Mouse (Mus musculus) left cerebral cortex, adult 9 months (tissue): ENCODE measurements around the gene Cep104.

Experiments used
- DNase-seq, 2 experiments: peaks; one replicate each; pipeline ENCODE4 v3.0.0; 2022; ENCODE audit warnings: low spot score in 2 of 2

Gene Cep104

DNA sequence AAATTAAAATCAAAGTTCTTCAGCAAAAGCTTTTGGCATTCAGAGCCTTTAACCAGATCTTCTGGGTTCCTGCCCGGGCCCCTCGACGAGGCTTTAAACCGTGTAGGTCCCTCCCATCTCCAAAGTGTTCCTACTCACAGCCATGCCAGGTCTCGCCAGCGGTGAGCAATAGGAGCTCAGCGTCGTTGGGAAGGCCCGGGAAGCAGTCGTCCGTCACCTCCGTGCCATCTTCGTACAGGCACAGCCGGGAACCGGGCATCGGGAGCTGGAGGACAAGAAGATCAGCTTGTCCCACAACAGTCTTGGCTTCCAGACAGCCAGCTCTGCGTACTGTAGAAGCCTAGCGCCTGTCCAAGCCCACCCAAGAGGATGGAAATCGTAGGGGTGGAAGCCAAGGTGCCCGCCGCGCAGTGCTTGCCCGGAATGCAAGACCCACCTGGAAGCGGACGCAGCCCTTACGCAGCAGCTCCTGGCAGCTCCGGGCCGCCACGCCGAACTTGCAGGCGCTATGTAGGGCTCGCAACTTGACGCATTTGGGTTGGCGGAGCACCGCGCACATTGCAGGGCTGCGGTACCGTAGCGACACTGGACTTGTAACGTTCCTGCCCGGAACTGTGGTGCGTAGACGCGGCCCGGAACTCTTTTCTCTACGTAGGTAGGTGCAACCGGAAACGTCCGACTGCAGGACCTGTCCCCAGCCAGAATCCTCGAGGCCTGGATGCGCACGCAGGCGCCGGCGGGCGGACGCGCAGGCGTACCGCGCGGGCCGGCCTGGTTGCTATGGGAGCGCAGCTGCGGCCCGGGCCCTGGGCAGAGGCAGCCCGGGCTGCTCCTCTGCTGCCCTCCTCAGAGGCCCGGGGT lies at the start of gene Cep104, which contains the start of gene Dffb:
Gene Cep104 (plus strand): TSS at position 764 of the 861 bp plus-strand sequence.
Gene Dffb (minus strand): TSS at position 696 of the 861 bp plus-strand sequence.
- peak; percentile 80 to 96 for DNase-seq

DNA sequence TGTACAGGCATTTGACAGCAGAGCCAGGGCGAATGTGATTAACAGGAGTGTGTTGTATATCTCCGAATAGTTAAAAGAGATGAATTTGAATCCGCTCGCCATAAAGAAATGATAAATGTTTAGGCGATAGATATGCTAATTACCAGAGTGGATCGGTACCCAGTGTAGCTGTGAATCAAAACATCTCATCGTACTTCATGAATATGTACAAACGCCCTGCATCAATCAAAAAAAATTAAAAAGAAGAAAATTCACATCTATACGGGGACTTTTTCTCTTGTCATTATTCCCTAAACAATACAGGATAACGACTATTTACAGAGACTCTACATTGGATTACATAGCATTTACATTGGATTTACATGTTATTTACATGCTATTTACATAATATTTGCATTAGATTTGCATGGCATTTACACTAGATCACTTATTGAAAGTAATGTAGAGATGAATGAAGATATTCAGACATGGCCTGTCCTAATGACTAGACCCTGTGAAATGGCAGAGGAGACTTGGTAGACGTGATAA lies 46.2 kb upstream of the Cep104 start:
- no peak for DNase-seq

DNA sequence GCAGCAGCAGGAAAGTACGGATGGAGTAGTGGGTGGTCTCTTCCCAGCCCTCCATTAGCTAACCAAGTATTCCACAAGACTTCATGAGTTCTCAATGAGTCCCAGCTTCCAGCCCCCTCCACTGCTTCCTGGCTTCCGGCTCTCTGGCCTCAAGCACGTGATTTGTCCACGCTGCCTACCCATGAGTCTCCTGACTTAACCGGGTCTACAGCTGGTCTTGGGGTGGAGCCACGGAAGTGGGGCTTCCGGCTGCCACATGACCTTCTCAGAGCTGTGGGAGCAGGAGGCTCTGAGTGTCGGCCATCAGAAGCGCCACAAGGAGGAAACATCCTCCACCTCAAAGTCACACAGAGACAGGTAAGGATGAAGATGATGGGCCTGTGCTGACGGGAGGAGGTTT lies 45.6 kb upstream of the Cep104 start:
- no peak for DNase-seq

DNA sequence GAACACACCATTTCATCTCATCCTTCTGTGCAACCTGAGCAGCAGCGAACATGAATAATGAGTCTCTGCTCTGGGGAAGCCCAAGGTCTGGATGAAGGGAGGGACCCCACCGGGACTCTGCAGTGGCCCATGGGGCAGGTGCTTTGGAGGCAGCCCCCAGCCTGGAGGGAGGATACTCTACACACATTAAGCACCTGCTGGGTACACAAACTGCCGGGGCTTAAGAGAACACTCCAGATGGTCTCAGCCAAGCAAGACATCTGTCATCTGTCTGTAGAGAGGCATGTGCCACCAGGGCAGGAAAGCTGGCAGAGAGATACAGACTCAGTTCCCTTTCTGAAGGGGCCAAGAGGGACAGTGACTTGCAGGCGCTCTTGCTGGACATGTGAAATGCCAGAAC lies 45.1 kb upstream of the Cep104 start:
- no peak for DNase-seq

DNA sequence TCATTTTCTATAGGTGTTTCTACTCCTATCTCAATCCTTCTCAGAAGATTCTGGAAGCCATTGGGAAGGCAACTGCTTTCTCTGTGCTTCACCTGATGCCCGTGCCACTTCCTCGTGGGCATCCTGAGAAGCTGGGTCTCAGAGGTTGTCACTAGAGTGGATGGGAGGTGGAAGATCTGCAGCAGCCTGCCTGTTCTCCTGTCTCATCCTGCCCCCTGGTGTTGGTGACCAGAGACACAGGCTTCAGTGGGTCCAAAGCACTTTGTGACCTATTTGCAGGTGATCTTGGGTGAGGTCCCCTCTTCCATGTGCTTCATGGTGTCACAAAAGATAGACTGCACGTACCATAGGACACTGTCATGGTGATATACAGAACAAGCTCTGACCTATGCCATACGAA lies 31.8 kb upstream of the Cep104 start:
- peak in 1 of 2 experiments; percentile 53 for DNase-seq

DNA sequence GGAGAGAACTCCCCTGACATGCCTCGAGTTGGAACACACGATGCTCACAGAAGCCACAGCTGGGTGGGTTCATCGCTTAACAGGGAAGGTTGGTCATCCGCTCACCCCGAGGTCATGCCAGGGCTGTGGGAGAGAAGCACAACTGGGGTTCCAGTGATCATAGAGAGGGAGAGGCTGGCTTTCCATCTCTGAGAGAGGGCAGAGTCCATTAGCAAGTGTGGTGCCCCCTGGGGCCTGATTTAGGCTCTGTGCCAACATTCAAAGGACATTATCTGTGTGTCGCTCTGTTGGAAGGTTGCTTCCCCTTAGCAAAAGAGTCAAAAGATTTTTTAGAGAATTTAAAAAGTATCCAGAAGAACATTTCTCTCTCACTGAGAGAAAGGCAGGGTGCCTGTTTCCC lies 30.7 kb upstream of the Cep104 start:
- no peak for DNase-seq

DNA sequence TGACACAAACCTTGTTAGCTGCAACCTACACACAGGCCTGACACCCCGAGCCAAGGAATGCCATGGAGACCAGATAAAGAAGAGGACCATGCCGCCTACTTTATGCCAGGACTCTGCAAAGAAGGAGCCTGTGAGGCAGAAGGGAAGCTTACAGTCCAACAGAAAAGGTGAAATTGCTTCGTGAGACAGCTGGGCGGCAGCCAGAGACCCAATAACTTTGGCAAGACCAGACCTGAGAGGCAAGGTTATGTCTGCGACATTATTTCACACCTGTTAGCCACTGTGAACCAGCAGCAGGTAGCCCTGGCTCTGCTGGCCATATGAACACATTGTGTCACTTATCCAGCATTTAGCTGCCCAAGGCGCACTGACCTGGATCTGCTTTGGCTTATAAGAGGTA lies 29.3 kb upstream of the Cep104 start:
- no peak for DNase-seq

DNA sequence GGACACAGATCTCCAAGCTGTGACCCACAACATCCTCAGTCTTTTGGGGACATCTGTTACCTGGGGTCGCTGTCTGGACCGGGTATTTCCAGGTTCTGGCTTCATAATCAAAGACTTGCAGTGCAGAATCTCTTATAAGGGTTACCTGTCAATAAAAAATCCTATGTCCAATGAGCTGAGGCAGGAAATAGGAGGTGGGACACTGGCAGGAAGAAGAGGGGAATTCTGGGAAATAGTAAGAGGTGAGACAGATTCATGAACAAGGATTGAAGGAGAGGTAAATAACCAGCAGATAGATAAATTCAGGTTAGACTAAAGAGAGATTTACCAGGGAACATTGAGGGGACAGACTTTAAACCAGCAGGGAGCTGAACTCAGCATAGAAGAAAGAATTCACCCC lies 24.6 kb upstream of the Cep104 start:
- DNase-seq: no peak

DNA sequence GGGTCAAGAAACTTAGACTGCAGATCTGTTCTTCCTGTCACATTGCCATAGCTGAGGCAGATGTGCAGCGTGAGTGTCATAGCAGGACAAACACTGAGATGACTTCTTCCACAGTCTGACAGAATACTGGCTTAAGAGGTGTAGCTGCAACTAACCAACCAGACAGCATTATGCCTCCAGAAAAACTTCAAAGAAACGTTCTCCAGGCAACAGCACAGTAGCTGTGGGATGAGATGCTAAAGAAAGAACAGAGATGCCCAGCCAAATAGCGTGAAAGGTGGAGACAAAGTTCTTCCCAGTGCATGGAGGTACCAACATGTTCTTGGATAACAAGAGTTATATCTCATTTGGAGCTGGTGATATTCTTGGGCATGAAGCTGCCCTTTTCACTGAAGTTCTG lies 23.8 kb upstream of the Cep104 start:
- no peak for DNase-seq

DNA sequence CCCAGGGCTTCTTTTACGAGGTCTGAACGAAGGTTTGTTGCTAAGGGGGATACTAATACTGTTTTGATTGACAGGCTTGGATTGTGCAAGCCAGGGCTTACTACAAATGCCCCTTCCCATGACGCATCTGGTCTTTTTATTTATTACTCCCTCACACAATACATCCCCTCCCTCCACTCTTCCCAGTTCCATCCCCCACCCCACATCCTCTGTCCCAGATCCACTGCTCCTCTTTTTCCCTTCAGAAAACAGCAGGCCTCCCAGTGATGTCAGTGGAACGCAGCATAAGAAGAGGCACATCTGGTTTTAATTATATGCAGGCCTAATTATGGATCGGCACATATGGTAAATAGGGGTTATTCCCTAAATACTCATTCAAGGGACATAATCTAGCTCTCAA lies 23.3 kb upstream of the Cep104 start:
- no peak for DNase-seq

DNA sequence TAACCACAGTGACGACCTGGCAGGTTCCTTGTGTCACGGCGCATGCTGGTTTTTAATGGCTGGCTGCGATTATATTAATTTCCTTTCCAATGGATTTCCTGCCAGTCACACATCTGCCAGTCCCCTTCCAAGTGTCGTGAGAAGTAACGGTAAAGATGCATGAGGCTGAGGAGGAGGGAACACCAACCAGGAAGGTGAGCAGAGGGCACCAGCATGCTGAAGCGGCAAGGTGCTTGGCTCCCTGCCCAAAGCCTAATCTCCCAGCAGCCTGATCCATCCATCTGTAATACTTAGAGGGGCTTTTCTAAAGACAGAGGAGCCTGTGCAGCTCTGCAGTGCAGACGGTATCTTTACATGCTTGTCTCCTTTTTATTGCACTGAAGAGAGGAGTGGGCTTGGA lies 19.3 kb upstream of the Cep104 start:
- no peak for DNase-seq

DNA sequence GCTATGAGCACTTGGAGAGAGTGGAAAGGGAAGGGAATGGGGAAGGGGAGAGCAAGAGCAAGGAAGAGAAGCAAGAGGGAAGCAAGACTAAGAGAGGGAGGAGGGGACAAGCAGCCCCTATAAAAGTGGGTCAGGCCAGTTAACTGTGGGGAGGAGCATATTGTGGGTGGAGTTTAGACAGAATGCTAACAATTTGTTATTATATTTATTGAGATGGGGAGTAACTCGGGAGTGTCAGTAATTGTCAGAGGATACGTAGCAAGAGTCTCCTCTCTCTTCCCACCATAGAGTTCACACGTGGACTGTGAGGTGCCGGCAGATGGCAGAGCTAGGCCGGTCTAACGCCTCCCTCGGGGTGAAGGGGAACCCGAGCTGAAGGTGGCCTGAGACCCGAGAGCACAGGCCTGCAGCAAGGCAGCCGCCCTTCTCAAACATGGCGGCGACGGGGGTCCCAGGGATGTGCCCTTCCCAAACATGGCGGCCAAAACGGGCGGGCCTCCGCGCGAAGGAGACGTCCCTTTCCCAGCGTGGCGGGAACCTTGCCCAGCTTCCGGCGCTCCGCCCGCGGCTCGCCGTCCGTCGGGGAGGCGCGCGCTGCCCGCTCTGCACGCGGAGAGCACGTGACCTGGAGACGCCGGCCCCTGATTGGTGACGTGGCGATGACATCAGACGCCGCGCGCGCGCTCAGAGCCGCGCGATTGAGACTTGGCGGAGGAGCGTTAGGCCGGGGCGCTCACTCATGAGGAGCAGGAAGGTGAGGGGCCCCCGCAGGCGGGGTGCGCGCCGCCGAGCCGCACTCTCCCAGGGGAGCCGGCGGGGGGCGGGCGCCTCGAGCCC lies 18.2 kb upstream of the Cep104 start, which contains the start of gene A430005L14Rik:
Gene A430005L14Rik (plus strand): TSS at position 669 of the 837 bp plus-strand sequence.
- peak; percentile 96 to 97 for DNase-seq

DNA sequence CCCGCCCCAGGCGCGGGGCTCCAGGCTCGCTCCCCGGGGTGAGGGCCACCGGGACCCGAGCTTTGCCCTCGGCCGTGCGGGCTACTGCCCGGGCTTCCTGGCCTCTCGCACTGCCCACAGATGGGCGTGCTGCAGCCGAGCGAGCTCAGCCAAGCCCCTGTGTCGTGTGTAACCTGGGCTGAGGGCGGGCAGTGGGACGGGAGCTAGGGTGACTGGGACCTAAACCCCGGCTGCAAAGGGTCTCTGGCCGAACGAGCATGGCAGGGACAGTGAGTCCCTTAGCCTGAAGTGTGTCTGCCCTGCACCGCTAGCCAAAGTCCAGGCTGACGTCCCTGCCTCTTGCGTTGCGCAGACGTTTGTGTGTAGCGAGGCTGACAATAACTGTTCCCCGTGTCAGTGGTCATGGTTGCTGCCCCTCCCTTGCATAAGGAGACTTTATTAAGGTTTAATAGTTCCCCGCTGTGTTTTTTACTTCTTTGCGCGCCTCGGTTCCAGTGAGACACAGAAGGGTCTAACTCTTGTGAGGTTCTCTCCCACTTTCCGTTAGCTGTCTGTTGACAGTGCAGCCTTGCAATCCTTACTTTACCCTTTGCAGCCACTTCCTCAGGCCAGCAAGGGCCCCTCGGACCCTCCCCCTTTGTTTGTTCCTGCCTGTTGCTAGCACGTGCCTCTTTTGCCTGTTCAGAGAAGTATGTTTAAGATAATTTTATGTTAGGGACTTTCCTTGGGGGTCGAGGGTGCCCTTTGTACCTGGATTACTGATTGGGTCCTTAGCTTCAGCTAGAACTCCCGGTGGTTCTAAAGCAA lies 17.3 kb upstream of the Cep104 start:
- no peak for DNase-seq

DNA sequence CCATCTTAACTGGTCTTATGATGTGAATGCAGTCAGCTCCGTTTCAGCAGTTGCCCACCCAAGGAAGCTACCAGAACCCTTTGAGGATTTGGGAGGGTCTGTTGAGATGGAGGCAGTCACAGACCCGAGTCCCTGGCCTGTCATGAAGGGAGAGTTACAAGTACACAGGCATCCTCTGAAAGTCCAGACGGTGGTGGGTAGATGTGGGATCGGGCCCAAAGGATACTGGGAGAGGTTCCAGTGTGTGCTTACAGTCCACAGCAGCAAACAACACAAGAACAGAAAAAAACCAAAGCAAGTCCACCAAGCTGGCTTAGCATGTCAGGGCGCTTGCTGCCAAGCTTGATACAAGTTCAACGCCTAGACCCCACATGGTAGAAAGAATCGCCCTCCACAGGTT lies 12.4 kb upstream of the Cep104 start:
- peak in 1 of 2 experiments; percentile 69 for DNase-seq

DNA sequence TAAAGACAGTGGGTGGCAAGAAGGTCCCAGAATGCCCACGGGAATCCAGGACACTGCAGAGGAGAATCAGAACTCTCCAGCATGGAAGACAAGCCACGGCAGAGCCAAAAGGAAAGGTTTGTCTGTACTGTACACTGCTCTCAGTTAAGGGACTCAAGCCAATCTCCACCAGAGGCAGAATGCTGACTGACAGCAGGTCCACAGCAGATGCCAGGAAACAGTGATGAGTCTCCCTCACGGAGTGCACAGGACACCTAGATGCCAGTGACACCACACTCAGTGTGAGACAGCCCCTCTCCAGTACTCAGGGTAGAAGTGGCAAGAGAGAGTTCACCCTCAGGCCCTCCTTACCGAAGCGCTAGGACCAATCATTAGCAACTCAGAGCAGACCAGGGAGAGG lies 8.3 kb upstream of the Cep104 start:
- no peak for DNase-seq

DNA sequence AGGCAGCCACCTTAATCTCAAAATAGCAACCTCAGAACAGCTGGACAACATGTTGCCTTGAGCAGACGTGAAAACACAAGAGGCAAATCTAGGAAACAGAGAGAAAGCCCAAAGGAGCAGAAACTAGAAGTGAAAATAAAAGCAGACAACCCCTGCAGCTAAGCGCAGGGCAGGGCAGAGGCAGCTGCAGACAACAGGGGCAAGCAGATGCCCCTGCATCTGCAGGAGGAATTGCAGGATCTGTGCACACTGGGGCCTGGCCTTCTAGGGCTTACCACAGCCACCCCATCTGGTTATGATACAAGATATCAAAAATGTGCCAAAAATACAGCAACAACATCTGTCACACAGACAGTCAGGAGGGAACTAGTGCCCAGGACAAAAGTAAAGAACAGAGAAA lies 7.4 kb upstream of the Cep104 start:
- no peak for DNase-seq

DNA sequence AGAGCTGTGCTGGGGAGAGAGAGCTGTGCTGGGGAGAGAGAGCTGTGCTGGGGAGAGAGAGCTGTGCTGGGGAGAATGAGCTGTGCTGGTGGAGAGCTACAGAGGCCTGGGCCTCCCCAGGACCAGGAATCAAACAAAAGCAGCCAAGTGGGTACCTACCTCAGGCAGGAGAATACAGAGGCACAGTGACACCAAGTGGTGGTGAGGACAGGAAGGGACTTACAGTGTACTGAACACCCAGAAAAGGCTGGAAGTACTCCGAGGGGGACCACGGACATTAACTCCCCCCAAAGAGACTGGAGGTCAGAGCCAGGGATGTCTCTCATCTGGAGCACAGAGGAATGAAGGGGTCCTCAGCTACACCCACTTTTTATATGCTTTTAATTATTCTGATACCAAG lies 6.9 kb upstream of the Cep104 start:
- DNase-seq: no peak

DNA sequence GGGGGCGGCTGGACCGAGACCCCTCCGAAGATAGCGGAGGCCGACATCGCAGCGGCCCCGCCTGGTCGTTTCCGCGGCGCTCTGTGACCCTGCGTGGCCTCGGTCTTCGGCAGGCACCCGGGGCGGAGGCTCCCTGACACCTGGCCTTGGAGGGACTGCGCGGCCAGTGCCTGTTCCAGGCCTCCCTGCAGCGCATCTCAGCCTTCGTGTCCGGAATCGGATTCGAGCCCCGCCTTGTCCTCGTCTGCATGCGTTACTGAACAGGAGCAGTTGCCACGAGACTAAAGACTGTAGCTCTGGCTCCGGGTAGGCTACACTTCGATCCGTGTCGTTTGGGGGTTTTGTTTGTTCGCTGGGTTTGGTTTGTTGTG lies 283 bp downstream of the Cep104 start:
- no peak for DNase-seq

DNA sequence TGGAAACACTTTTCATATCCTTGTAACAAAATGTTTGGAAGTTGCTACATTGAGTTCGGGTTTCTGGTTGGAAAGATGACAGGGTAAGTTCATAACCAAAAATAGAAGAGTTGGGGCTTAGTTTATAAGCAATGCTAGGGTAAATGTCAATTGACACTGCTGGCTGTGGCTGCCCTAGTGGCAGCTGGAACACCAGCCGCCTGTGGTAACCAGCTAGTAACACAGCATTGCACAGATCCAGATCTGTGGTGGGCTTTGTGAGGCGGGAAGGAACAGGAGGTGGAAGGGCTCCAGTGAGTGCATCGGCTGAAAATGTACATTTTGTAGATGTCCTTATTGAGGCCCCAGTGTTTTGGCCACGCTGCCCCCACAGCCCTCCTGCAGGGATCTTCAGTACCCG lies 774 bp downstream of the Cep104 start:
- DNase-seq: no peak

DNA sequence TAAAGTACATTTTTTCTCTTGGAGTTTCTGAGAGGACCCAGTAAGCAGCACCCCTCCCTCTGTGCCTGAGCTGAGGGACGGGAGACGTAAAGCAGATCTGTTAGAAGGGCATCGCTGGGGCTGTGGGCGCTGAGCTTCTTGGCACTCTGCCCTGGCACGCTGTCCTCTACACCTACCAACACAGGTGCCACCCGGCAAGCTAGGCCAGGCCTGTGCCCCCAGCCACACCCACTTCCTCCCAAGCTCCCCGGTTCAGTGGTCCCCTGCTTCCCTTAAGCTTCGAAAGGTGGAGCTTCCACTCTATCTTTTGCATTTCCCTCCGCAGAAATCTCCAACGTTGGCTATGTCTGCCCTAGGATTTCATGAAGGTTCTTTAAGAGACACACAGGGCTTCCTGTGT lies 4.2 kb downstream of the Cep104 start:
- no peak for DNase-seq

DNA sequence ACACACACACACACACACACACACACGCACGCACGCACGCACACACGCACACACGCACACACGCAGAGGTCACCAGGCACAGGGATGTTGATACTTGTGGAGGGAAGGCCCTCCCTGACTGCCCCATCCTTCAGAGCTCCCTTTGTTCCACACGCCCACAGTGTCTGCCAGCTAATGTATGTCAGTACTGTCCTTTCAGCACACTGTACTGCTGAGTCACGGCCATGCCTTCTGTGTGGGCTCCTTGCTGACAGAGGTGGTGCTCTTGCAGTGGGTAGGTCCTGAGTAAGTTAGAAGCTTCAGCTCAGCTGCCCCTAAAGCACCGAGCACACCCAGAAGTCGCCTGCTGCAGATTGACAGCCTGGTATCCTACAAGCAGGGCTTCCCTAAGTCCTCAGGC lies 5.5 kb downstream of the Cep104 start:
- DNase-seq: peak in 1 of 2 experiments; percentile 21

DNA sequence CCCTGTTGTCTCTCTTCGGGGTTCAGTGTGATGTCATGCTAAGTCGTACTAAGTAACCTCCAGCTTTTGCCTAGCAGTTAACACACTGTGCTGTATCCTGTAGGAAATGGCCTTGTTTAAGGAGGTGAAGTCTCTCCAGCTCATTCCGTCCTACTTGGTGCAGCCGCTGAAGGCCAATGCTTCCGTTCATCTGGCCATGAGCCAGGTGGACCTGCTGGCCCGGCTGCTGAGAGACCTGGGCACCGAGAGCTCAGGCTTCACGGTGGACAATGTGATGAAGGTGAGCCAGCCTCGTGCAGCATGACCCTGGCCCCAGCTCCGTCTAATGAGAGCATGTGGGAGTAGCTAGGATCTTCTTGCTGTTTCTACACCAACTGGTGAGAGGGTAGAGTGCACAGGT lies 17.7 kb downstream of the Cep104 start:
- no peak for DNase-seq
